Mouse (Mus musculus): ENCODE data around the gene Dnah8.

DNA sequence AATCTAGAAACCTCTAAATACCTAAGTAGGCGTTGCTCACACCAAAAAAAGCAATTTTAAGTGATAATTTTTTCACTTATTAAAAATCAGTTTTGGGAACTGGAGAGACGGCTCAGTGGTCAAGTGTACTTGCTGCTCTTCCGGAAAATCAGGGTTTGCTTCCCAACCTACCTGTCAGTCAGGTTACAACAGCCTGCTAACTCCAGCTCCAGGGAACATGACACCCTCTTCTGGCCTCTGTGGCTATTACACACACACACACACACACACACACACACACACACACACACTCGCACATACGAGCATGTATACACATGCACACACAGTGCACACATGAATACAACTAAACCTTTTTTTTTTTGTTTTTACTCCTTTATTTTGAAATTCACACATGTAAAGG is 223.9 kb downstream of the Dnah8 start:
- TF ChIP-seq EP300 (IDR thresholded peaks at IDR 0.05) (no peak), CTCF (IDR thresholded peaks at IDR 0.05) (no peak)
